Comparison of ENCODE assay signal across 14 mouse cellular contexts in the genomic region with DNA sequence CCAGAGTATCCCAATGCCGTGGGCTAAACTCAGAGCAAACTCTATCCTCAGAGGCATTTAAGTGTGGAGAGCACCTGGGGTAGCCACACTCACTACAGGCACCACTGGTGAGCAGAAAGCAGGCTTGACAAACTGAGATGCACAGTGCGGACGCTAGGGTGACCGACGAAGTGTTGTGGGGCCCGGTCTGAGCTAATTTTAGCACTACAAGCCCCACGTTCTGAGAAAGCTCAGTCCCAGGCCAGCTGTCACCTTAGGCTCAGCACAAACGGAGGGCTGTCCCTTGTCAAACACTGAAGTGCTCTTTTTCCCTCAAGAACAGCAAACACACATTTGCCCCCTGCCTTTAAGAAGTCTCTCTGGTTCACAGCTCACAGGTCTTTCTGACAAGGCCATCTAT.
DNase-seq lines count a peak whose midpoint lies in the region; ATAC-seq and TF ChIP-seq lines count a peak whose summit lies in the region.
"Had no signal": no experiment of that assay in that cellular context is flagged by ENCODE, and none has a peak within 500 bp of the region (broad histone marks: within the 10 kb centered on the region; RNA-seq: fewer than 3 reads in every experiment).

No protein-coding gene starts in this region.

- no peak for DNase-seq in hindbrain, embryonic 10.5 days (ENCODE audit: low spot score)
- DNase-seq in hindbrain, postnatal 0 days (ENCODE audit: low spot score): no peak
- peak; percentile 49 to 58 for DNase-seq in cerebellum, postnatal 14 days
- no peak for DNase-seq in left cerebral cortex, postnatal 4 days
- DNase-seq: adrenal gland, adult 2 months; kidney, adult 18-20 months; liver, embryonic 13.5 days; lung, postnatal 4 days had no signal

- peaks cover 41% of the 10 kb centered on the region for H3K4me1 ChIP-seq in hindbrain, embryonic 10.5 days (replicated peaks)
- H3K4me1 ChIP-seq in hindbrain, postnatal 0 days (ENCODE audit: insufficient read depth, low read length): 0 out of 2 replicates have a peak, but pooled peaks cover 8% of the 10 kb centered on the region
- H3K4me1 ChIP-seq in heart, embryonic 16.5 days (ENCODE audit: control insufficient read depth, insufficient read depth, low read length): peaks cover 15% of the 10 kb centered on the region
- no peaks in the 10 kb centered on the region for H3K4me1 ChIP-seq in intestine, postnatal 0 days (replicated peaks; ENCODE audit: control insufficient read depth, insufficient read depth, low read length)
- H3K4me1 ChIP-seq: liver, embryonic 13.5 days had no signal

- intact Hi-C loops in left cerebral cortex, postnatal 4 days (cut with DNase I): no loop called here

- 74% methylated on average over 8 of the region's 8 CpGs for WGBS in hindbrain, embryonic 10.5 days
- 53% methylated on average over 8 of the region's 8 CpGs for WGBS in hindbrain, postnatal 0 days
- 30% methylated on average over 8 of the region's 8 CpGs for WGBS in heart, embryonic 16.5 days
- 65% methylated on average over 8 of the region's 8 CpGs for WGBS in intestine, postnatal 0 days

- no peak overlapping the region for H3K4me3 ChIP-seq in hindbrain, embryonic 10.5 days
- no peak overlapping the region for H3K4me3 ChIP-seq in hindbrain, postnatal 0 days (ENCODE audit: low read length)
- no peak overlapping the region for H3K4me3 ChIP-seq in heart, embryonic 16.5 days (ENCODE audit: low read length)
- no peak overlapping the region for H3K4me3 ChIP-seq in myocyte
- no peak overlapping the region for H3K4me3 ChIP-seq in intestine, postnatal 0 days (ENCODE audit: low read depth, low read length)
- H3K4me3 ChIP-seq: liver, embryonic 13.5 days had no signal

- H3K27me3 ChIP-seq in hindbrain, embryonic 10.5 days (ENCODE audit: insufficient read depth, poor library complexity, severe bottlenecking): no peaks in the 10 kb centered on the region
- no peaks in the 10 kb centered on the region for H3K27me3 ChIP-seq in hindbrain, postnatal 0 days (ENCODE audit: insufficient read depth, low read length)
- H3K27me3 ChIP-seq in heart, embryonic 16.5 days (ENCODE audit: control insufficient read depth, insufficient read depth, low read length): no peaks in the 10 kb centered on the region
- no peaks in the 10 kb centered on the region for H3K27me3 ChIP-seq in myocyte (ENCODE audit: control insufficient read depth, insufficient read depth, insufficient read length)
- H3K27me3 ChIP-seq in intestine, postnatal 0 days (replicated peaks; ENCODE audit: control insufficient read depth, insufficient read depth, low read length): no peaks in the 10 kb centered on the region
- H3K27me3 ChIP-seq: liver, embryonic 13.5 days; Patski had no signal

- H3K4me2 ChIP-seq in hindbrain, postnatal 0 days (ENCODE audit: low read depth, low read length): no peak overlapping the region
- no peak overlapping the region for H3K4me2 ChIP-seq in heart, embryonic 16.5 days (ENCODE audit: low read depth, low read length)
- H3K4me2 ChIP-seq in myocyte (ENCODE audit: low read depth): no peak overlapping the region
- H3K4me2 ChIP-seq in intestine, postnatal 0 days (replicated peaks; ENCODE audit: low read depth): no peak overlapping the region
- H3K4me2 ChIP-seq: liver, embryonic 13.5 days had no signal

- no peaks in the 10 kb centered on the region for H3K36me3 ChIP-seq in hindbrain, embryonic 10.5 days
- H3K36me3 ChIP-seq in hindbrain, postnatal 0 days (ENCODE audit: insufficient read depth, low read length): no peaks in the 10 kb centered on the region
- H3K36me3 ChIP-seq in heart, embryonic 16.5 days (ENCODE audit: control insufficient read depth, insufficient read depth): no peaks in the 10 kb centered on the region
- H3K36me3 ChIP-seq in myocyte (ENCODE audit: control insufficient read depth, insufficient read depth): peaks cover 2% of the 10 kb centered on the region
- H3K36me3 ChIP-seq in intestine, postnatal 0 days (ENCODE audit: control insufficient read depth, insufficient read depth): no peaks in the 10 kb centered on the region
- H3K36me3 ChIP-seq: liver, embryonic 13.5 days had no signal

- no peak for TF ChIP-seq CTCF in hindbrain, postnatal 0 days (IDR thresholded peaks at IDR 0.05; ENCODE audit: low read depth)
- no peak for TF ChIP-seq CTCF in intestine, postnatal 0 days (IDR thresholded peaks at IDR 0.05; ENCODE audit: low read depth)

- no peak overlapping the region for H3K9ac ChIP-seq in hindbrain, postnatal 0 days (replicated peaks; ENCODE audit: low read length)
- H3K9ac ChIP-seq in heart, embryonic 16.5 days (ENCODE audit: low read length): no peak overlapping the region
- no peak overlapping the region for H3K9ac ChIP-seq in intestine, postnatal 0 days (ENCODE audit: low read depth, low read length)
- H3K9ac ChIP-seq: liver, embryonic 13.5 days had no signal

- H3ac ChIP-seq in myocyte (ENCODE audit: control insufficient read depth, insufficient read length): no peak overlapping the region

- 0 out of 2 replicates have a peak overlapping the region, but pooled peaks have one; percentile 45 for H3K27ac ChIP-seq in hindbrain, embryonic 10.5 days
- H3K27ac ChIP-seq in hindbrain, postnatal 0 days: no peak overlapping the region
- peak overlapping the region; percentile 65 for H3K27ac ChIP-seq in heart, embryonic 16.5 days (ENCODE audit: low read length)
- no peak overlapping the region for H3K27ac ChIP-seq in intestine, postnatal 0 days (ENCODE audit: low read depth, low read length)
- H3K27ac ChIP-seq: liver, embryonic 13.5 days had no signal

- no peaks in the 10 kb centered on the region for H3K9me3 ChIP-seq in hindbrain, embryonic 10.5 days
- no peaks in the 10 kb centered on the region for H3K9me3 ChIP-seq in hindbrain, postnatal 0 days (ENCODE audit: low read length)
- H3K9me3 ChIP-seq in heart, embryonic 16.5 days (replicated peaks; ENCODE audit: control insufficient read depth, low read length): no peaks in the 10 kb centered on the region
- H3K9me3 ChIP-seq in intestine, postnatal 0 days (ENCODE audit: control insufficient read depth): no peaks in the 10 kb centered on the region
- H3K9me3 ChIP-seq: liver, embryonic 13.5 days had no signal

- ATAC-seq in hindbrain, postnatal 0 days: no peak
- ATAC-seq in heart, embryonic 16.5 days (replicated peaks; ENCODE audit: extremely low read depth, insufficient read depth, low FRiP score): peak; percentile 74
- ATAC-seq in inflammation-experienced regulatory T-cells, adult 6 months: no peak
- ATAC-seq in intestine, postnatal 0 days: no peak
- ATAC-seq: forebrain, embryonic 16.5 days; Patski had no signal

- H3K79me2 ChIP-seq in myocyte (ENCODE audit: control insufficient read depth, insufficient read depth): peaks cover 10% of the 10 kb centered on the region

- no peak for TF ChIP-seq POLR2A in myocyte (IDR thresholded peaks at IDR 0.05; ENCODE audit: insufficient read length, low read depth)

TF ChIP-seq in myocyte, 11 proteins besides CTCF, POLR2A, EP300 and RAD21:
- TF ChIP-seq MAX (IDR thresholded peaks at IDR 0.05; ENCODE audit: low read depth) (no peak), MYOG (IDR thresholded peaks at IDR 0.05; ENCODE audit: control insufficient read depth in 1 of 3, insufficient read depth in 1 of 3, insufficient read length in 2 of 3, low read depth in 2 of 3) (peak in 1 of 3 experiments; percentile 52), CEBPB (IDR thresholded peaks at IDR 0.05; ENCODE audit: insufficient read depth, poor library complexity, severe bottlenecking) (no peak), E2F4 (IDR thresholded peaks at IDR 0.05; ENCODE audit: insufficient read depth) (no peak), SRF (IDR thresholded peaks at IDR 0.05; ENCODE audit: control insufficient read depth, insufficient read length, low read depth) (no peak), TCF12 (IDR thresholded peaks at IDR 0.05; ENCODE audit: insufficient read depth, poor library complexity, severe bottlenecking) (no peak), USF1 (IDR thresholded peaks at IDR 0.05; ENCODE audit: low read depth) (no peak), REST (IDR thresholded peaks at IDR 0.05; ENCODE audit: insufficient read depth, insufficient read length) (no peak), MYOD1 (IDR thresholded peaks at IDR 0.05; ENCODE audit: control insufficient read depth in 1 of 3, insufficient read length in 2 of 3, low read depth in 2 of 3) (peak in 2 of 3 experiments; percentile 7 to 46), POLR2AphosphoS2 (IDR thresholded peaks at IDR 0.05; ENCODE audit: insufficient read length, low read depth) (no peak)
TF ChIP-seq in myocyte: peak in this region for 2.

Comparison
In these comparisons a context has a peak if more than half of its experiments do, and no peak if none do; other contexts are left out.
1. H3K27ac ChIP-seq: peak in hindbrain, embryonic 10.5 days (single experiment) and heart, embryonic 16.5 days (single experiment); none in hindbrain, postnatal 0 days (single experiment) and intestine, postnatal 0 days (single experiment).
2. DNase-seq: peak in cerebellum, postnatal 14 days (2 of 2); none in hindbrain, embryonic 10.5 days (single experiment), hindbrain, postnatal 0 days (single experiment) and left cerebral cortex, postnatal 4 days (single experiment).